Mouse (Mus musculus) right cerebral cortex, postnatal 14 days (tissue): ENCODE data around the gene Grxcr1.

Experiments
- DNase-seq: peaks from one replicate; pipeline ENCODE4 v3.0.0; 2022

The Grxcr1 gene

DNA sequence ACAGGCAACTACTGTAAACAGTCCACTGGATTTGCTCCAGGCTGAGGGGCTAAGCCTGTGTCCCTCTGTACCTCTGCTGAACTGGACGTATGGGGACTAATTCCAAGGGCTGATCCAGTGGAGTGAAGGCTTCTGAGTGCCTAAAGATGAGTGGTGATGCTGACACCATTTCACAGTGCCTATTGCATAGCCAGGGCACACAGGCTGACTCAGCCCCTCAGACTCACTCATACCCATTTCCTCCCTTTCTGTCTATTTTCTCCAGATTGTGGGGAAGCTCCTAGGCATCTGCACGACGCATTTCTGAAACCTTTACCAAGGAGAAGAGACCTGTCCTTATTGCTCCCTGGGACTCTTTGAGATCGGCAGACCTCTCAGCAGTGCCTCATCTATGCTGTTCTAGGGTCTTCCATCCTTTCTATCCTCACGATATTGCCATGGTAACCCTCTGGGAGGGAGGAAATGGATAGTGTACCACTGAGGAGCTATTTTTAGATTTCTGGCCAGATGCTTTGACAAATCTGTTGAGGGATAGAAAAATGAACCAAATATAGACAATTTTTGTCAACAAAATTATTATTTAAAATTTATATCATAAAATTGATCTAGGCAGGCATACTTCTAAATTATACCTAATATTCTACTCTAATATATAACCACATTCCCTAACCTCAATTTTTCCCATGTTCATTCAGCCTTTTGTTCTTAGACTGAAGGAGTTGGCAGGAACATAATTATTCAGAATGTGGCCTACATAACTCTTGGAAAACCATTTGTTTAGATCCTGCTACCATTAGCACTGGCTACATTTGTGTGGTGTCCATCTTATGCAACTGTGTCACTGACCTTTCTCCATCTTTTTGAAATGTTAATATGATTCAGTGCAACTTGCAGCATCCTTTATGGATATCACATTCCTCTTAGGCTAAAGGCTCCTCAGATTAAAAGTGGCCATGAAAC is 66.3 kb downstream of the Grxcr1 start:
- no peak for DNase-seq

DNA sequence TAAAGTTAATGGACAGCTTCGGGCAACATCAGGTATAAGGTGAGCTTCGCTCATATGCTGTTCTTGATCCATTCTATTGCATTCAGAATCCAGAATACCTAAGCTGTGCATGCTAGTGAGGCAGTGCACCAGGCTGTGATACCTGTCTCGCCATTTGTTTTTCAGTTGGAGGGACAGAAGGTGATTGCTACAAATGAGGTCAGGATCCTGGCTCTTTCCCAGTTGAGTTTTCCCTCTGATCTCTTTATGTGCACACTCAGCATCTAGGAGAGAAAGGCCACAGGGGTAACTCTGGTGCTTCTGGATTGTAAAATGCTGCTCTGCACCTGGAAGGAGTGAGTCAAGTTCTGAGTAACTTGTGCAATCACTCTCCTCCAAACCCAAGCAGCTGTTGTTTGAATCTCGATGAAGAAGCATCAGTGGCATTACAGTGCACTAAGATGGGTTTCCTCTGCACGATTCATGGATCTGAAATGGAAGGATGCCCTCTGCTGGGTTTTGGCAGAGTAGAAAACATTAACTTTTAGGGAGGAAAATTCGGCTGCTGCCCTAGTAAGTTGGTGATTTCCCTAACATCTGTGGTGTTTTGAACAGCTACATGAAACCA is 80.9 kb downstream of the Grxcr1 start:
- peak; percentile 30 for DNase-seq

DNA sequence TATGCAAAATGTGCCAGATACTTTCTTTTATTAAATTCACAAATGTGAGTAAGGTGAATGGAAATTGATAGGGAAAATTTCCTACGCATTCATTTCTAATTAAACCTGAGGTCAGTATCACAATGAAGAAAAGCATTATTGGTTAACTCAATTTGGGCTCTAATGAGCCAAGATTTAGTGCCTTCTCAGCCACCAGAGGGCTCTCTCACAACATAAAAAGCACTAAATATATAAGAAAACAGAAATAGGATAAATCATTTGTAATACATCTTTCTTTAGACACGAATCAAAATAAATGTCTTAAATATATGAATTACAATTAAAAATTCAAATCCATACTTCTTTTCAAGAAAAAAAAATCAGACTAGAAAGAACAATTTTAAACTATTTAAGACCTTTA is 89.2 kb downstream of the Grxcr1 start:
- DNase-seq, result peak; percentile 8

GRCm38 (mm10) chr5:68122883-68123282 is 91.2 kb downstream of the Grxcr1 start:
- DNase-seq, result no peak

GRCm38 (mm10) chr5:68125478-68125877 is 93.8 kb downstream of the Grxcr1 start:
- DNase-seq, result no peak

DNA sequence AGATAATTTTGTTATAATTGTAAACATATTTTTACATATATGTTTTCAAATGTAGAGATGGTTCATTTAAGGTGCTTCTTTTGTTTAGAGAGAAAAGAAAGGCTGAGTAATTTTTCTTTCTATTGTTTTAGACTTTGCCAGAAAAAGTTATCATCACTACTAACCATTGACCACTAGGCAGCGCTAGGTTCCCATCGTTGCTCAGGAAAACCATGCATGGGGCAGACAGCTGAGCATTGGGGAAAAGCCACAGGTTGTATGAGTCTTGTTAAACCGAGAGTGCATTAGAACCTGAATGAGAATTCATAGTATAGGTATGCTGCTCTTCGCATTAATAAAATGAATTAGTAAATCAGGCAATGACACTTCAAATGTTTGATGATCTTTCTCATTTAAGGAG is 96.8 kb downstream of the Grxcr1 start:
- peak; percentile 43 for DNase-seq

- no peak for DNase-seq
Observed at GRCm38 (mm10) chr5:68128821-68129608, 97.4 kb downstream of the Grxcr1 start.

DNA sequence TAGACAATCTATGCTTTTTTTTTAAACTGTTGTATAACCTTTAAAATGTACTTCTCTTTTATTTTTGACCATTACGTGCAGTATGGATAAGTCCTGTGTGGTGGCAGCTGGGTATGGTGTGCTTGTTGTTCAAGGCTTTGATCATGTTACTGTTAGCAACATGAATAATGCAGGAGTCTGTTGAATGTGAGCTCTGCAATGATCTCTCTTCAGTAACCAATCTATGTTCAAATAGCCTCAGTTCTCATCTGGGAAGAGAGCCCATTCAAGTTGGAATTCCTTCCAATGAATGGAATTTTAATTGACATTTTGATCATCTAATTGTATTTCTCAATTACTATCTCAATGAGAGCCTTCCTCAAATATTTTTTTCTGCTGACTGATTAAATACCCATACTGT is 115.2 kb downstream of the Grxcr1 start:
- no peak for DNase-seq

DNA sequence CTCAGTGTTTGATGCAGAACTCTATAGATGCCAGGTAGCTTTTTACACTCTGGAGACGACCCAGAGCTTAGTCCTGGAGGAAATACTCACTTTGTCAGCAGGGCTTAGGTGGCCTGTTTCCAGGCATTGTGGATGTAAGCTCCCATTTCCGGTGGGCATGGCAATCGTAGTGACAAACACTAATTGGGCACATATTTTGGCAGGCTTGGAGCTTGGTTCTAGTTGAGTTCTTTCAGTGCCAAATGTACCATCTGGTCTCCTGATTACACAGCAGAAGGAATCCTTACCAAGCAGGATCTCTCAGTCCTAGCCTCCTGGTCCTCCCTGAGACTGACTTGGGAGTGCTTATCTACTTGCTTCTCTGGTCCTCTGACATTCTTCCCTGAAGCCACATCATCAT is 118.3 kb downstream of the Grxcr1 start:
- no peak for DNase-seq

DNA sequence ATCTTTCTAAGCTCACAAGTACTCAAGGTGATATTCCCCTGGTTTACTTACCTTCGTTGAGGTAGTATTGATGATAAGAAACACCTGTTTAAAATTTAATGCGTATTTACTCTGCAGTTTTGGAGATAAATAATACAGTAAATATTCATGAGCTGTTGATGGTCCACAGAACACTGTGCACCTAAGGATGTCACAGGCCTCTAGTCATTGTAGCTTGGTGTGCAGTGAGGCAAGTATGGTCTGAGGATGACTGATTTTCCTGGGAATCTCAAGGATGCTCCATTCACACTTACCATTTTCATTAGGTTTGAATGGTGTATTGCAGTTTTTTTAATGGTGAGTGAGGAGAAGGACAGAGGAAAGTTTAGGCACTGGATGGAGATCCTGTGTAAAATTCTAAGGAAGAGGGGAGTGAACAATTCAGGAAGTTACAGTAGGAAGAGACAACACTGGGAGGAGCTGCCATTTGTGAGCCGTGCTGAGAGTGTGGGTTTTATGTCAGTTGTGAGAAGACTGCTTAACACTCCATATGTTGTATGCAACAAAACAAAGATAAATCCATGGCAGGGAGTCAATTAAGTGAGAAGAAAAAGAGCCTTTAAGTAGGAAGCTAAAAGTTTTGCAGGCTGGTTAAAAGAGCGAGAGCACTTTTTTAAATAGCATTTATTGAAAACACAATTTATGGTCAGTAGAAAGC is 118.9 kb downstream of the Grxcr1 start:
- DNase-seq, result no peak

GRCm38 (mm10) chr5:68162503-68162902 is 130.9 kb downstream of the Grxcr1 start:
- no peak for DNase-seq

GRCm38 (mm10) chr5:68165954-68166353 is 134.3 kb downstream of the Grxcr1 start:
- DNase-seq, result no peak
